Mouse (Mus musculus): ENCODE measurements around the gene Phlda1.

Gene Phlda1

GRCm38 (mm10) chr10:111506926-111507459 is 907 bp downstream of the Phlda1 start:
- DNase-seq, result peak in 1 of 2 experiments; percentile 42

- DNase-seq, result peak; percentile 75 to 78
Measured at GRCm38 (mm10) chr10:111507460-111508211, 1.6 kb downstream of the Phlda1 start.

DNA sequence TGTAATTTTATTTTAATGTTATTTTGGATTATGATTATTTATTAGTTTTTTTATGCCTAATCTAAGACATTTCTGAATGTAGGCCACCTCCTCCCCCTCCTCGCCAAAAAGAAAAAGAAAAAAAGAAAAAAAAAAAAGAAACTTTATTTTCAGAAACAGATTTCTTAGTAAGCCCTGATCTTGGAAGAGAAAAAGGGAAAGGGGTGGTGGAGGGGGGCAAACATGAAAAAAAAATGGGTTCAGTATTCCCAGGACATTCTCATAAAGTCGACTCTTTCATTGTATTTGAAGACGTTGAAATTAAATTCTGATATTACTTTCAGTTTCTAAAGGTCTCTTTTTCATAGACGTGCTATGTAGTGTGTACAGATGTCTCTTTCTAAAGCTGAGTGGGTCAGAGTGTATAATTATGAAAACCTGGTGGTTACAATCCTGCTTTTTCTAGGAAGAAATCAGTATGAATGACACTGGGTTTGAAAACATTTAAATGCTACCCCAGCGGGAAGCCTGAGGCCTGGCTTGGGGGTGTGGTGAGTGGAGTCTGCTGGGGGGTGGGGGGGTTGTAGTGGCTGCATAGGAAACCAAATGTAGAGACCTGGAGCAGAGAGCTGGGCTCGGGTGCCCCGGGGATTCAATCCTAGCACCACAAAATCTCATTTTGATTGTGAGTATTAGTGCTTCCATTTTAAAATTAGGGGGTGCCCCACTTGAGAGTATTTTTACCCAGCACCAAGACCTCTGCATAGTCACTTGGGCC is 2.4 kb downstream of the Phlda1 start:
- DNase-seq, result no peak

- no peak for DNase-seq
Measured at GRCm38 (mm10) chr10:111509103-111509784, 3.2 kb downstream of the Phlda1 start.

GRCm38 (mm10) chr10:111509981-111510380 is 3.9 kb downstream of the Phlda1 start:
- DNase-seq, result no peak

DNA sequence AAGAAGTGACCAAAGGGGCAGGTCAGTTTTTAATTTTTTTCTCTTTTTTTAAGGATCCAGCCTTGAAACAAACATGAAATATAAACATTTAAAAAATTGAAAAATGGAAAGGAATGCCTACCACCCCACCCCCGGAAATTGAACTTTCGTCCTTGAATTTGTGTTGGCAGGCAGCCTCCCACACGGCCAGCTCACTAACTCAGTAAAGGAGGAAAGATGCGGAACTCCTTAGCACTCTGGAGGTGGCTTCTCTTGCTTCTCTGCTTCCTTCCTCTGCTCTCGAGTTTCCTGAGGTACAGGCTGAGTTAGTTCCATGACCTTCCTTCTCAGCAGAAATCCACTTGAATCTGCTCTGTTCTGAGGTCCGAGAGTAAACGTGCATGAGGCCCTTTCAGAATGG is 4.7 kb downstream of the Phlda1 start:
- DNase-seq, result no peak

GRCm38 (mm10) chr10:111512036-111512568 is 6.0 kb downstream of the Phlda1 start:
- no peak for DNase-seq

DNA sequence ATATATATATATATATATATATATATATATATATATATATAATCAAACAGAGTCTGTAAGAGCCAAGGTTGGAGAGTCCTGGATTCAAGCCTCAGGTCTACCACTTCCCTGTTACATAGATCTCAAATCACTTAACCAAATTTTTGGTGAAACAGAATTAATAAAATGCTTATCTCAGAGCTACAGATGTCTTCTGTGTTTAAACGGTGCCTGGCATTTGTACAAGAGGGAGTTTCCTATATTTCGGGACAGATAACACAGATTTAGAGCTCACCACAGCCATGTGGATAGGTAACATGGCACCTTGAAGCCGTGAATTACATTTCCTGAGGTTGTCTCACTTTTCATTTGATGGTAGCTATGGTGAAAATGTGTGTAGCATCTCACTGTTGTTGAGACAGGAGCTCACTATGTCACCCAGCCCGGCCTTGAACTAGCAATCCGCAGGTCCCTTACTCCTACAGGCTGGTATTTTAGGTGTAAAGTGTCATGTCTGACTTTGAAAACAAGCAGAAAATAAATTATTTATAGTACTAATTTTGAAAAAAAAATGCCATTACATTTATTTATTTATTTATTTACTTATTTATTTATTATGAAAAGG is 8.3 kb downstream of the Phlda1 start:
- no peak for DNase-seq

GRCm38 (mm10) chr10:111515071-111516010 is 9.3 kb downstream of the Phlda1 start:
- DNase-seq, result no peak

- peak; percentile 27 to 58 for DNase-seq
Measured at GRCm38 (mm10) chr10:111516172-111516588, 10.1 kb downstream of the Phlda1 start.

GRCm38 (mm10) chr10:111516804-111517436 is 10.8 kb downstream of the Phlda1 start:
- DNase-seq, result no peak

DNA sequence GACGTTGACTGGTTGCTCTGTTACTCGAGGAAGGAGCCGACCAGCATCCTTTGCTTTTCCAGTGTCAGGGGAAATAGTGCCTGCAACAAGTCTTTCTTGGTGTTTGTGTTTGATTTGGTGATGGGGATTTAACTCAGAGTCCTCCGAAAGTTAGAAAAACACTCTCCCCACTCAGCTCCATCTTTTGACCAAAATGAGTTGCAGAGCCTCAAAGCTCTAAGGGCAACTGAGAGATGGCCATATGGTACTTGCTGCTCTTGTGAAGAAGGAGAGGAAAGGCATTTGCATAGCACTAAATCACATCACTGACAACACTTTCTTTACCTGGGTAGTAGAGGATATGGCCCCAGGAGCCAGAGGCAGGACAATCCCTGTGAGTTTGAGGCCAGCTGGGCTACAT is 12.3 kb downstream of the Phlda1 start:
- no peak for DNase-seq

GRCm38 (mm10) chr10:111519620-111520370 is 13.7 kb downstream of the Phlda1 start:
- no peak for DNase-seq

DNA sequence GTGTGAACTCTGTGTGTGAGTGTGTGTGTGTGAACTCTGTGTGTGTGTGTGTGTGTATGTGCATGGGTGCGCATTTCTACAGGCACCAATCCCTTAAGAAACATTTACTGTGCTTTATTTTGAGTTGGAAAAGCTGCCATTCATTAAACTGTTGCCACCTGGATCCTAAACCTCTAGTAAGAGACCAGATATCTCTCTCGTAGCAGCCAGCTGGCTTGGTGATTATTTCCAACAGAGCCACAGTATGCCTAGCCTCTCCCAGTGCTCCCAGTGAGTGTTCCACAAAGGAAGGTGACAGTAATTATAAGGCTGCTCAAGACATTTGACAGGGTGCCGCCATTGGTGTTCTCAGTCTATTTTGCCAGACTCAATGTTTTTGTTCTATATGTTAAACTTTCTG is 14.5 kb downstream of the Phlda1 start:
- DNase-seq, result no peak

DNA sequence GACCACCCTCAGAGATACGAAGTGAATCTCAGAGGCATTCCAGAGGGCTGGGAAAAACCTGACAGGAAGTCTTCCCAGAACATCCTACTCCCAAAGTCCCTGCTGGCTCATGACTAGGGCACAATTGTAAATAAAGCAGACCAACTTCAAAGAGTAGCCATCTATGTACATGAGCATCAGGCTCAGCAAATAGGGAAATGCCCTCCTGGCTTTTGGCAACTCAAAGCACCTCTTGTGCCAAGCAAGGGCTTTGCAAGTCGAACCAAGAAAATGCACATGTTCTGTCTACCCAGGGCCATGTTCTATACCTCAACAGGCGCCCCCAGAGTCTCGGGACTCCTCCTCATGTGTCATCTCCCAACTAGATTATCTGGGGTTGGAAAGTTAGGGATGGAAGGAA is 15.6 kb downstream of the Phlda1 start:
- no peak for DNase-seq

- DNase-seq, result no peak
Measured at GRCm38 (mm10) chr10:111522230-111522629, 16.1 kb downstream of the Phlda1 start.

DNA sequence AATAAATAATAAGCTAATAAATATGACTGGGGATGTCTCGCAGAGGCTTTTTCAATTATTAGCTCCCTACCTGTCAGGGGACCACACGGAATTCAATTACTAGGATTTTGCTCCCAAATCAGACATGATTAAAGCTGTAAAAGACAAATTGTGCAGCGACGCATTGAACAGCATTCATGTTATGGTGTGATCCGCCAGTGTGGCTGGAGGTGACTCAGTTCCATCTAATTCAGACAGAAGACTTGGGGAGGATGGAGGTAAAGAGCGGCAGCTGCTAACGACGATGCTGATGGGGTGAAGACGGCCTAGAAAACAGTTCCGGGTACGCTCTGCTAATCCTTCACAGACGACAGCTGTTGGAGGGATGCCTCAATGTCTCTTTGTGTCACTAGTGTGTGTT is 17.8 kb downstream of the Phlda1 start:
- no peak for DNase-seq

- no peak for DNase-seq
Measured at GRCm38 (mm10) chr10:111527057-111527456, 21.0 kb downstream of the Phlda1 start.

GRCm38 (mm10) chr10:111527613-111528012 is 21.5 kb downstream of the Phlda1 start:
- DNase-seq, result no peak

DNA sequence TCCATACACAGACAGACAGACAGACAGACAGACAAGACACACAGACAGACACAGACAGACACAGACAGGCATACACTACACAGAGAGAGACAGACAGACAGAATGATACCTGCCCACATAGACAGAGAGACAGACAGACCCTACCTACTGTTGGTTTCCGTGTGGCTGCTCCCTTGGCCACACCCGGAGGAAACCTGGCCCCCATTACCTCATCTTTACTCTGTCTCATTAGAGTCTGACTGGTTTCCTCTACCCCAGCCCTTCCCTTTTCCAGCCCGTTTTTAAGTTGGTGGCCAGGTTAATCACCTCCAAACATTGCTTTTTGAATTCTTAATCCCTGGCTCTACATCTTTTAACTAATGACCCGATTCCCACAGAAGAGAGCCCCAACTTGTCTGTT is 22.2 kb downstream of the Phlda1 start:
- no peak for DNase-seq

All from thymus, adult 18-20 months (tissue).